Mouse (Mus musculus) MEL-GATA-1-ER (cell line): Measurements from ENCODE around the gene Tex46.

Experiments
- DNase-seq: peaks from one replicate; pipeline ENCODE4 v3.0.0-alpha.2; 2012; ENCODE audit warnings: low read depth; ENCODE audit errors: extremely low read depth

Gene Tex46

DNA sequence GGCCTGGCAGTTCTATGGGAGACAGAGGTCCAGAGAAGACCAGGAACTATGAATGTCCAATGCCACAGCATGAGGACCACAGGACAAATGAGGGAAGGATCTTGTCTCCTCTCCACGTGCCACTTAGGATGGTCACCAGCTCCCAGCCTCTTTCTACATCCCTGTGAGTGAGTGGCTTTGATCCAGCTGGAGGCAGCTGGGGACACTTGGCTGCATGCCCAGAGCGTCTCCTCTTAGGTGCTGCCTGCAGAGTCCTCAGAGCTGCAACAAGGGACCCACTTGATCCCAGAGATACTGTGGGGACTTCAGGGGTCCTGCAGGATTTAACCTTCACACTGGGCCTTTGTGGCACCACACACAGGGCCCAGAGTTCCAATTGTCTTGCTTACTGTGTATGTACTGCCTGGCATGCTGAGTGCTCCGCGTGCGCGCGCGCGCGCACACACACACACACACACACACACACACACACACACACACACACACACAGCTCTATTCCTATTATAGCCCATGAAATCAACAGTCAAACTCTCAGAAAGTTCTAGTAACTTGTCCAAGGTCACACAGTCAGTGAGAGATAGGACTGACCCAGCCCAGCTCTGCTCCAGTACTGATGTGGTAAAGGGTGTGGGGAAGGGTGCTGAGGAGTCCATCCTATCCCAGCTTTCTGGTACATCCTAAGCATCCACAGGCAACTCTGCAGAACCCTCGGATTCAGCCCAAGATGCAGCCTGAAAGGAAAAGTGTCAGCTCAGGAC, 21.2 kb downstream of the Tex46 start:
- no peak for DNase-seq

DNA sequence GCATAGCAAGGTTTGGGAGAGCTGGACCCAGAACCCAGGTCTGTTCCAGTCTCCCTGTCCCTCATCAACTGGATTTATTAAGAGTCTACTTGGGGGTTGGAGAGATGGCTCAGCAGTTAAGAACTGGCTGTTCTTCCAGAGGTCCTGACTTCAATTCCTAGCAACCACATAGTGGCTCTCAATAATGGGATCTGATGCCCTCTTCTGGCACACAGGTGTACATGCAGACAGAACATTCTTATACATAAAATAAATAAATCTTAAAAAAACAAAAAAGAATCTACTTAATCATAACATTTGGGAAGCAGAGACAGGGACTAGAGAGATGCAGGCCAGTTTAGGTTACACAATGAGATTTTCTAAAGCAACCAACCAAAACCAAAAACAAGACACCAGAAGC, 25.8 kb downstream of the Tex46 start:
- DNase-seq = no peak

DNA sequence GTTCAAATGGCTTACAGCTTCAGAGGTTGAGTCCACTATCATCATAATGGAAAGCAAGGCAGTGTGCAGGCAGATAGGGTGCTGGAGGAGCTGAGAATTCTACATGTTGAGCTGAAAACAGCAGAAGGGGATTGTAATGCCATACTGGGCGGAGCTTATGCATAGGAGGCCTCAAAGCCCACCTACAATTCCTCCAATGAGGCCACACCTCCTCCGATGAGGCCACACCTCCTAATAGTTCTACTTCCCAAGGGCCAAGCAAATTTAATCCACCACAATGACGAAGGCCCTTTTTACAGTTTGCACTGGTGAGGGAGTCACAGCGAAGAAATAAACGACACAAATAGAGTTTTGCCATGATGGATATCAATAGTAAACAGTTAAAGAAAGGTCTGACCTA, 26.3 kb downstream of the Tex46 start:
- no peak for DNase-seq

DNA sequence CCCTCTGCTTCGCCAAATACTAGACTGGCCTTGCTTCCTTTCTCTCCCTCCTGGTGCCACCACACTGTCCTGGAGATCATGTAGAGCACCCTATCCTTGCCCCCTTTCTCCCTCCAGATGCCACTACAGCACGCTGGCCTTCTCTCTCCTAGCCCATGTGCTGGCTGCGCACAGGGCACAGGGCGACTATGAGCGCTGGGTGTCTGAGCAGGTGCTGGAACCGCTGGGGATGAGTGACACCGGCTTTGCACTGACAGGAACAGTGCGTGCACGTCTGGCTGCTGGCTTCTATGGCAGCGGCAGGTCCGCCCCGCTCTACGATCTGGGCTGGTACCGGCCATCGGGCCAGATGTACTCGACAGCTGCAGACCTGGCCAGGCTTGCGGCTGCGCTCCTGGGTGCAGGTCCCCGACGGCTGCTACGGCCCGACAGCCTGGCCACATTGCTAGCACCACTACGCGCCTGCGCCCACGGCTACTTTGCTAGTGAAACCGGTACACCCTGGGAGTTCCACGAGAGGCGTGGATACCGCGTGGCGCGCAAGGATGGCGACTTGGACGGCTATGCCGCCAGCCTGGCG, 26.8 kb downstream of the Tex46 start:
- DNase-seq = no peak

DNA sequence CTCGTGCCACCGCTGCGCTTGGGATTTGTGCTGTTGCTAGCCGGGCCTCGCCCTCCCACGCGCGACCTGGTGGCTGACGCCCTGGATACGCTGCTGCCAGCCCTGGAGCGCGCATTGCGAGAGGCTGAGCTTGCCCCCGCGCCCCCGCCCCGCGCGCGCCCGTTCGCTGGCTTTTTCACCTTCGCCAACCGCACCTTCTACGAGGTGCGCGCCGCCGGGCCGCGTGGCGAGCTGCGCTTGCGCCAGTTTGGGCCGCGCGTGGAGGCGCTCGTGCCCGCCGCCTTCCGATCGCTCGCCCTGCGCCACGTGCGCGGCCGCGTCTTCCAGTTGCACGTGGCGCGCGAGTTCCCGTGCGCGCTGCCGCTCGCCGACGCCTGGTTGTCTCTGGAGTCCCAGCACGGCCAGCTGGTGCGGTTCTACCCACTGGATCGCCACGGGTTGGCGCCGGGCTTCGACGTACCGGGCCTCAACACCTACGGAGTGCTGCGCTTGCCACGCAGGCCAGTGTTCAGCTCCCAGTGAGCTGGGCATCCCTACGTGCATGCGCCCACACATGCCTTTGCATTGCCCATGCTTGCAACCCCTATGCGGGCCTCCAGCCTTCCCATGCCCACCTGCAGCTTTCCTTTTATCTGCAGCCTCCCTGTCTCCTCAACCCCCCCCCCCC, 27.5 kb downstream of the Tex46 start:
- DNase-seq = no peak

DNA sequence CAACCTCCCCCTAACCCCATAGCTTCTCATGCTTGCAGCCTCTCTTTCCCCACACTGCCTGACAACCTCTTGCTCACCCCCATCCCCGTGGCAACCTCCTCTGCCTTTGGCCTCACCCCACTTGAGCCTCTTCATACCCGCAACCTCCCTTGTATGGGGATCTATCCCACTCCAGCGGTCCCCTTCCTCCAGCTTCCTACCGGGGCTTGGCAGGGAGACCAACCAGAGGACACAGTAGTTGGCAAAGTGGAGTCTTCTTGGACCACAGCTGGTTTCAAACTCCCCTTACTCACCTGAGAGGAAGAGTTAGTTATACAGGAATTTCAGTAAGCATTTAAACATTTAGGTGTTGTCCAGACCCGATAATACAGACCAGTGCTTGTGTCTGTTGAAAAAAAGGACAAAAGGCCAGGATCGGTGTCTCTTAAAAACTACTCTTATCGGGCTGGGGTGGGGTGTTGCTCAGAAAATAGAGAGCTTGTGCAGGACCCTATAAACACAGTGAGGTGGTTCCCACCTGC, 28.1 kb downstream of the Tex46 start:
- DNase-seq = no peak

DNA sequence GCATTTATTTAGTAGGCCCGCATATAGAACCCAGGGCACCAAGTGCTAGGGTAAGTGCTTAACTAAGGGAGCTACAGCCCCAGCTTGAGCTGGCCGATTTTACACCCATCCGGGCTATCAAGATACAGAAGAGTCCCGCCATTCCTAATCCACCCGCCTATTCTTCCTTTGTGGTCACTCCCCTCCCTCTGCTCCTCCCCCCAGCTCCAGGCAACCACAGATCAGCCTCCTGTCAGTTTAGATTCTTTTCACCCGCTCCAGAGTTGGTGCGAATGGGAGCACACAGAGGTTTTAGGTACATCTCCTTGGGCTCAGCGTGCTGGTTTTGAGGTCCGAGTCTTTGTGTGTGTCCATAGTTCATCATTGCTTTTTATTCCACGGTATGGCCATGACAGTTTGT, 28.7 kb downstream of the Tex46 start:
- no peak for DNase-seq

DNA sequence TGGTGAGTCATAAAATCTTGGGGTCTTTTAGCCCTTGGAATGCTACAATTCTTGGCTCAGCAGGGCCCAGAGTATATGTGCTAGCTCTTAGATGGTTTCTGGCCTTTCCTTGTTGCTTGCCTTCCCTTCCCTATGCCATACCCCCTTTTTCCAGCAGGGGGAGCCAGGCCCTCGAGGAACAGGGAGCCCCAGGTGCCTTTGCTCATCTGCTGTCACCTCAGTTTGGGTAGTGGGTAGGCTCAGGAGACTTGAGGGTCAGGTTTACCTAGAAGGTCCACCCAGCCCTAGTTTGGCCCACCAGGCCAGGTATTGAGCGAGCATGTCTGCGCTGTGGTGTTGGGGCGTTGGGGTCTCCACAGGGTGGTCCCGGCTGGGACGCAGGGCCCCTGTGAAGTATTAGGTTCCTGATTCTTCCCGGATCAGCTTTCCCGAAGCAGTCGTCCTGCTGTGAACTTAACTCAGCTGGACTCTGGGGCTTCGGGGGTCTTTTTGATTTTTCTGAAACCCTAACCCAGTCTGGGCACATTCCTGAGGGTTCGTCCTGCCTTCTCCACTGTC, 38.8 kb downstream of the Tex46 start:
- peak; percentile 62 for DNase-seq

DNA sequence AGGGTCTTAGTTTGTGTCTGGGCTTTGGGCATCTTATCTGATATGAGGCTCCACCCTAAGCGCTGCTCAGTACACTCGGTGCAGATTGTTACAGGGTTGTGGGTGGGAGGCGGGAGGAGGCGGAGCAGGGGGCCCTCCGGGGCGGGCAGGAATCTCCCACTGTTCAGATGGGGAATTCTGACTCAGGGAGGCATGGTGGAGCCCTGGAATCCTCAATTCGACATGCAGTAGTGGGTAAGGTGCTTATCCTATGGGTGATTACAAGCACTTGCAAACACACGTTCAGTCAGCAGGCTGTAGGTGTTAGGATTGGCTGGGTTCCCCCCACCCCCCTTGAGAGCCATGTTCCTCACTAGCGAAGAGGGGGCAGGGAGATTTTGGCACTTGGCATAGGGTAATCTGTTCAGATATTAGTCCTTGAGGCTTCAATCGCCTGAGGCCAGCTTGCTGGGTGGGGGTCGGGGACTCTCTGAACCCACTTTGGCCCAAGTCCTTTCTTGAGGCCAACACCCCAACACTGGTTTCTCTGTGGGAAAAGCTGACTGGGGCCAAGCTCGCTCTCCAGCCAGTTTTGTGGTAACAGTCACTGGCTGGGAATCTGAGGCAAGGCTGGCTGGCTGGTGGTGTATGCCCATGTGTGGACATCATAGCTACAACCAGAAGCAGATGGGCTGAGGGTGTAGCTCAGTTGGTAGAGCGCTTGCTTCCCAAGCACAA, 39.4 kb downstream of the Tex46 start:
- DNase-seq = no peak

DNA sequence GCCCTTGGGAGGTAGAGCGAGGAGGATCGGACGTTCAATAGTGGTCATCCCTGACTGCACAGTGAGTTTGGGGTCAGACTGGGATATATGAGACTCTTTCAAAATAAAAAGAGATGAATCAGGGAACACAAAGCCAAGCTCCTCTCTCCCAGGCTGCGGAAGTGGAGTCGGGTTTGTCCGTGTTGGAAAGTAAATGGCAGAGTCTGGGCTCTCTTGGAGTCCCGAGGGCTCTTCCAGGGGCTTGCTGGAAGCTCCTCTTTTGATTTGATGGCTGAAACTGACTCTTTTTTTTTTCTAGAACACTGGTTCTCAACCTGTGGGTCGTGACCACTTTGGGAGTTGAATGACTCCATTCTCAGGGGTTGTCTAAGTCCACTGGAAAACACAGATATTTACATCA, 40.0 kb downstream of the Tex46 start:
- no peak for DNase-seq

DNA sequence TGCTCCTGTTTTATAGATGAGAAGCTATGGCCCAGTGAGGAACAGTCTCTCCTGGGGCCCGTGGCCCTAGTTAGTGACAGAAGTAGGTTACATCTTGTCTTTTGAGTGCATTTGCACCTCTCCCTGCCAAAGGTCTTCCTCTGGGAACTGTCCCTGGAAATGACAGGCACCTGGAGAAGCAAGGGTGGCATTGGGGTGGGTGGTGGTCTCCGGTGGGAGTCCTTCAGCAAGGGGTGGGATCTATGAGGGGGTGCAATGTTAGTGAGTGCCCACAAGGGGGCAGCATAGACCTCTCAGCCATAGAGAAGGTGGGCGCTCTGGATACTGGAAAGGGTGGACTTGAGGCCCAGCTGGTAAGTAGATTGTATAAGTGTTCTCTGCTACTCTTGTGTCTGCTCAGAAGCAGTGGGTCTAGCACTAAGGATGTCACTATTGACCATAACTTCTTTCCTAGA, 41.1 kb downstream of the Tex46 start:
- peak; percentile 67 for DNase-seq

DNA sequence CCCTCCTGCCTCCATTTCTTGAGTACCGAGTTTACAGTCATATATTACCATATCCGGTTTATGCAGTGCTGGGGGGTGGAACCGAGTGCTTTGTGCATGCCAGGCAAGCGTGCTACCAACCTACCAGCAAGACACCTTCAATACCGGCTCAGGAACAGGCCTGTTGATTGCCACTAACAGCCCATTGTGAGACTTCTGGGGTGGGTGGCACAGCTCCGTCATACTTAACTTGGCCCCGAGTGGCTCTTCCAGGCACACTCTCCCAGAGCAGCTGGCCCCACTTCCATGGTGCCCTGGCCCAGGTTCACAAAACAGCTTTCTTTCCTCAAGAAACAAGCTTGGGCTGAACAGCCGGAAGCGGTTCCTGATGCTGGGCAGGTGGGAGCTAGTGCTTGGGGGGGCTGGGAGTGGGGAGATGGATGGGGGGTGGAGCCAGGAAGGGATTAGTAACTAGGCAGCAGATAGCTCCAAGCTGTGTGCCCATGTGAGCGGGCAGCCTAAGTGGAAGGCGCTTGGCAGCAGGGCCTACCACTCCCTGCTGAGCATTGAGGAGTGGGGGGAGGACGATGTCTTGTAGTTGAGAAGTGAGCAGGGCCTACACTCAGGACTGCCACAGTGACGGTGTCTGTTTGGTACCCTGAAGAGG, 41.8 kb downstream of the Tex46 start:
- no peak for DNase-seq

DNA sequence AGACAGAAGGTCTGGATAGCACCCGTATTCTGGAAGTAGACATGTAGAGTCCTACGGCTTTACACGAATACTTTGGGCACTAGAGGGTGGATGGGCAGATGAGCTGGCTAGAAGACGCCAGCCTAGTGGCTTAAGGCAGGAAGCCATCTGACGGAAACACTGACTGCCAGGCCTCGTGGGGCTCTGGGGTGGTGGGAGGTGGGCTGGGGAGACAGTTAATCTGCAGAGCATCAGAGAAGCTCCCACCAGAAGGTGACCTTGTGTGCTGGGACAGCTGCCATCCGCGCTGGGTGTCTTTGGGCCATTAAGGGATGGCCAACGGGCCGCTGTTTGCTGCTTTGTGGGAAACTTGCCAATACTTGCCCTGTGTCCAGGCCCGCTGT, 42.3 kb downstream of the Tex46 start:
- peak; percentile 39 for DNase-seq

DNA sequence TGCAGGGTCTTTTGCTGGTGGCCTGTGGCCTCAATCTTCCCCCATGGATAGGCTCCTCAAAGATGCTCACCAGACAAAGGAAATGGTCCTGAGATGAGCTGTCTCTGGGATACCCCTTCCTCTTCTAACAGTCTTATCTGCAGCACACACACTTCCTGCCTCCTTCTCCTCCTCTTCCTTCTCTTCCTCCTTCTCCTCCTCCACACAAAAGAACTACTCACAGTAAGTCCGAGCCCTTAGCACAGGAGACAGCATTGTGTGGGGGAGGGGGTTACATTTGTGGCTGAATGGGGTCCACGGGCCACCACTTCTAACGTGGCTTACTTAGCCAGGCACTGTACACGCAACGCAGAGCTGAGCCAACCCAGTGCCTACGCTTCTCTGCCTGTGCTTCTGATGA, 42.8 kb downstream of the Tex46 start:
- DNase-seq = peak; percentile 97

DNA sequence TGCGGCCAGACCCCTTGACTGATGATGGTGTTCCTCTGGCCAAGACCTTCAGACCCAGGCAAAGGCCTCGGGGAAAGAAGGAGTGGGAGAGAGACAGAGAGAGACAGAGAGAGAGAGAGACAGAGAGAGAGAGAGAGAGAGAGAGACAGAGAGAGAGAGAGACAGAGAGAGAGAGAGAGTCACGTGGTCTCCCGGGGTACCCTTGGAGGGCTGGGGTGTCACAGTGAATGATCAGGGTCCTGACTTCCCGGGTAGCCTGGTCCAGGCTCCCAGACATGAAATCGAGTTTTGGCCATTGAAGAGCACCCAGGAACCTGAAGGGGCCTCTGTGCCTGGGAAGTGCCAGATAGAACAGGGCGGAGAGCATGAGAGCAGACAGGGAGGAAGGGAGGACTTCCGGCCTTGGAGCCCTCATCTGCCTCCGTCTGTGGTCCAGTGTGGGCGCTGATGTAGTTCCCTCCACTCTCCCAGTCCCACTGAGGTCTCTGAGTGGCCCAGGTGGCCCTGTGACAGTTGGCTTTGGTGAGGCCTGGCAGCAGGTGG, 43.5 kb downstream of the Tex46 start:
- DNase-seq = peak; percentile 48

DNA sequence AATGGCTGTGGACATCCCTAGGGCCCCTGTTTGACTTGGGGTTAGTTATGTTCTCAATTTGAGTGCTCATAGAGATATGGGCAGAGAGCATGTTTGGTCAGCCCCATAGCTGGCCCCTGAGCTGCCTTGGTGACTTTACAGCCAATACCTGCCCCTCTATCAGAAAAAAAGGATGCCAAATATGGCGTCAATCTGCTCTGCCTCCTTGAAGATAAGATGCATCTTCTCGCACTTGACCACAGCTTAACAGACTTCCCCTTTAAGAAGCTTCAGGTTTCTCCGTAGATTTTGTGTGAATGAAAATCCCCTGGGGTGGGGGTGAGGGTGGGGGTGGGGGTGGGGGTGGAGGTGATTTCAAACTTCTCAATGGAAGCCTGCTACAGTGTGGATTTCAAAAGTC, 47.7 kb downstream of the Tex46 start:
- peak; percentile 81 for DNase-seq
